Mouse (Mus musculus): ENCODE results near the gene Nphp4. TPM values are rescaled to one million over a fixed set of nuclear protein-coding genes. Genes with fewer than 3 reads are reported as not detected.

Gene Nphp4
- polyA plus RNA-seq, 1 experiment from 2014 or later, result 7.3 TPM

- ATAC-seq (ENCODE audit: low FRiP score), result no peak
- Histone ChIP-seq H3K9me3 (no peaks in the 10 kb centered on the region), H3K9ac (no peak overlapping the region), H3K36me3 (replicated peaks) (no peaks in the 10 kb centered on the region), H3K4me3 (replicated peaks) (no peak overlapping the region), H3K27me3 (no peaks in the 10 kb centered on the region), H3K27ac (no peak overlapping the region), H3K4me2 (no peak overlapping the region), H3K4me1 (peaks cover 13% of the 10 kb centered on the region)
- 86% methylated on average over 12 of the region's 12 CpGs for WGBS
Observed at GRCm38 (mm10) chr4:152454153-152454552, 22.4 kb upstream of the Nphp4 start.

GRCm38 (mm10) chr4:152456609-152457008 is 19.9 kb upstream of the Nphp4 start:
- no peak overlapping the region for H3K27ac ChIP-seq
- 88% methylated on average over 18 of the region's 18 CpGs for WGBS
- H3K9me3 ChIP-seq, result no peaks in the 10 kb centered on the region
- peaks cover 13% of the 10 kb centered on the region for H3K4me1 ChIP-seq
- no peaks in the 10 kb centered on the region for H3K36me3 ChIP-seq (replicated peaks)
- no peaks in the 10 kb centered on the region for H3K27me3 ChIP-seq
- no peak for ATAC-seq (ENCODE audit: low FRiP score)
- no peak overlapping the region for H3K9ac ChIP-seq
- no peak overlapping the region for H3K4me3 ChIP-seq (replicated peaks)
- H3K4me2 ChIP-seq, result no peak overlapping the region

DNA sequence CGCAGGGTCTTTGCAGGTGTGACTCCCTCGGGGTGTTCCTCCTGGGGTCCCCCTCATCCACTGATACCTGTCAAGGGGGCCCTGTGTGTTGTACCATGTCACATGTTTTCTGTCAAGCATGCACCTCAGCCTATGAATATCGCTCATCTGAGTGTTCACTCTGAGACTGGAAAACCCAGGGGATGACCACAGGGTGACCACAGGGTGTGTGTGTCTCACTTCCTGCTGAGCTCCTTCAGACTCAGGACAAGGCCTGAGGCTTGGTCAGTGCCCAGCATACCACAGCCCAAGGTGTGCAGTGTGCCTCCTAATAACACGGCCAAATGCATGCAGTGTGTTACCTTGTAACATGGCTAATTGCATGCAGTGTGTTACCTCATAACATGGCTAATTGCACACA is 18.8 kb upstream of the Nphp4 start:
- Histone ChIP-seq H3K9ac (no peak overlapping the region), H3K9me3 (no peaks in the 10 kb centered on the region), H3K4me2 (no peak overlapping the region), H3K4me3 (replicated peaks) (no peak overlapping the region), H3K27ac (no peak overlapping the region), H3K36me3 (replicated peaks) (no peaks in the 10 kb centered on the region), H3K27me3 (no peaks in the 10 kb centered on the region), H3K4me1 (peaks cover 13% of the 10 kb centered on the region)
- WGBS, result 97% methylated on average over 4 of the region's 4 CpGs
- ATAC-seq (ENCODE audit: low FRiP score), result no peak

DNA sequence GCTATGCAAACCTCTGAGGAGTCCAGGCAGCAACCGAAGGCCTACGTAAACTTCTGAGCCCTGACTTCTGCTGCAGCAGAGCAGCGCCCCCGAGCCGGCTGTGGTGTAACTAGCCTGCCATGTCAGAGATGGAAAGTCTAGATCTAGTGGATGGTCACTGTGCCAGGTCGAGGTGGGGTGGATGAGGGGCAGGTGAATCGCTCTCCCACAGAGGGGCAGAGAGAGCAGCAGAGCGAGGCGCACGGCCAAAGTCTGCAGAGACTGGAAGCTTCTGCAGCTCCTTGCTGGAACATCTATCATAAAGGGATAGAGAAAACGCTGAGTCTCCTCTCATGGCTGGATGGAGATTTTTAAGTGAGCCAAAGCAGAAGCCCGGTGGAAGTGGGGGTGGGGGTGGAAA is 14.0 kb upstream of the Nphp4 start:
- 90% methylated on average over 12 of the region's 12 CpGs for WGBS
- H3K36me3 ChIP-seq (replicated peaks), result no peaks in the 10 kb centered on the region
- no peak overlapping the region for H3K4me2 ChIP-seq
- ATAC-seq (ENCODE audit: low FRiP score), result no peak
- H3K9ac ChIP-seq, result no peak overlapping the region
- no peaks in the 10 kb centered on the region for H3K9me3 ChIP-seq
- H3K4me3 ChIP-seq (replicated peaks), result no peak overlapping the region
- H3K27me3 ChIP-seq, result no peaks in the 10 kb centered on the region
- no peak overlapping the region for H3K27ac ChIP-seq
- peaks cover 20% of the 10 kb centered on the region for H3K4me1 ChIP-seq

GRCm38 (mm10) chr4:152463147-152463546 is 13.4 kb upstream of the Nphp4 start:
- ATAC-seq (ENCODE audit: low FRiP score), result no peak
- no peak overlapping the region for H3K27ac ChIP-seq
- H3K9me3 ChIP-seq, result no peaks in the 10 kb centered on the region
- no peaks in the 10 kb centered on the region for H3K27me3 ChIP-seq
- H3K9ac ChIP-seq, result no peak overlapping the region
- peaks cover 23% of the 10 kb centered on the region for H3K4me1 ChIP-seq
- H3K36me3 ChIP-seq (replicated peaks), result no peaks in the 10 kb centered on the region
- WGBS, result 89% methylated on average over 9 of the region's 9 CpGs
- no peak overlapping the region for H3K4me2 ChIP-seq
- no peak overlapping the region for H3K4me3 ChIP-seq (replicated peaks)

- H3K4me3 ChIP-seq (replicated peaks), result no peak overlapping the region
- 7% methylated on average over 8 of the region's 8 CpGs for WGBS
- no peaks in the 10 kb centered on the region for H3K36me3 ChIP-seq (replicated peaks)
- H3K9me3 ChIP-seq, result no peaks in the 10 kb centered on the region
- peak overlapping the region; percentile 11; the same call in 1 of the 2 replicates for H3K4me2 ChIP-seq
- H3K9ac ChIP-seq, result peak overlapping the region; percentile 0; the same call in 1 of the 2 replicates
- H3K27me3 ChIP-seq, result no peaks in the 10 kb centered on the region
- H3K27ac ChIP-seq, result peak overlapping the region; percentile 75
- peaks cover 23% of the 10 kb centered on the region for H3K4me1 ChIP-seq
- peak; percentile 72; the same call in 1 of the 2 replicates for ATAC-seq (ENCODE audit: low FRiP score)
Observed at GRCm38 (mm10) chr4:152465116-152465515, 11.4 kb upstream of the Nphp4 start.

DNA sequence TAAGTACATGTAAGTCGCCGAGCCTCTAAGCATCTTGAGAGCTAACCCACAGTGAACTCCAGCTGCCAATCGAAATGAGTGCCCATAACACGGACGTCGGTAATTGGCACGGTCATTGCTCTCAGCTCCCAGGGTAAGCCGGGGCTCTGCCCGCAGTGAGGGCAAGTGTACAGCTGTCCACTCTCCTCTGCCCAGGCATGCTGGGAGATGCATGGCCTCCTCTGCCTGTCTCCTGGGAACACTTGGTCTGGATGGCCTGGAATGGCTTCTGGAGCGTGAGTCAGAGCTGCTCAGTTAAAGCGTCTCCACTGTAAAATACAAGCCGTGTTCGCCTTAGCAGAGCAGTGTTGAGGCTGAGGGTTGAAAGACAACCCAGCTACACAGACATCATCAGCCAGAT is 9.9 kb upstream of the Nphp4 start:
- 89% methylated on average over 13 of the region's 13 CpGs for WGBS
- Histone ChIP-seq H3K4me2 (no peak overlapping the region), H3K9me3 (0 out of 2 replicates have a peak, but pooled peaks cover under 1% of the 10 kb centered on the region), H3K27ac (no peak overlapping the region), H3K27me3 (no peaks in the 10 kb centered on the region), H3K36me3 (replicated peaks) (no peaks in the 10 kb centered on the region), H3K4me3 (replicated peaks) (no peak overlapping the region), H3K9ac (no peak overlapping the region), H3K4me1 (peaks cover 23% of the 10 kb centered on the region)
- ATAC-seq (ENCODE audit: low FRiP score), result no peak

DNA sequence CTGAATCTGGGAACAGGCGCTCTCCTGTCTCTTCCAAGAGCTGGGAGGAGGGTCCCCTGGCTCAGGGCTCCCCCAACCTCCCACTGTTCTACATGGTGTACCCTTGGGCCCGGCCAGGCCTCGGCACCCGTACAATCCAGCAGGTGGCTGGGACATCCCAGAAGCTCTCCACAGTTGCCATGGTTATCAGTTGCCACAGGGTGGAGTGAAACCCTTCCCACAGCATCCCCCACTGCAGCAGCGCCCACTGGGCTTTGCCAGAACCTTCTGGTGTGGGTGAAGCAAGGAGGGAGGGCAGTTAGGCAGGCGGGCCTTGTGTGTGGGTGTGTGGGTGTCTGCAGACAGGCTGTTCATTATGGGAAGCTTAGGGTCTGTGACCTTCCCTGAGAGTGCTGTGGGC is 8.6 kb upstream of the Nphp4 start:
- no peak overlapping the region for H3K4me3 ChIP-seq (replicated peaks)
- H3K27ac ChIP-seq, result no peak overlapping the region
- H3K27me3 ChIP-seq, result no peaks in the 10 kb centered on the region
- H3K9ac ChIP-seq, result no peak overlapping the region
- no peak for ATAC-seq (ENCODE audit: low FRiP score)
- H3K9me3 ChIP-seq, result peaks cover 13% of the 10 kb centered on the region
- H3K36me3 ChIP-seq (replicated peaks), result peaks cover 10% of the 10 kb centered on the region
- no peak overlapping the region for H3K4me2 ChIP-seq
- 97% methylated on average over 6 of the region's 6 CpGs for WGBS
- H3K4me1 ChIP-seq, result peaks cover 23% of the 10 kb centered on the region

GRCm38 (mm10) chr4:152475941-152476340 is 565 bp upstream of the Nphp4 start:
- peak overlapping the region; percentile 92 for H3K4me2 ChIP-seq
- peaks cover 13% of the 10 kb centered on the region for H3K9me3 ChIP-seq
- H3K4me1 ChIP-seq, result peaks cover 24% of the 10 kb centered on the region
- peaks cover 11% of the 10 kb centered on the region for H3K36me3 ChIP-seq (replicated peaks)
- H3K4me3 ChIP-seq (replicated peaks), result no peak overlapping the region; the same call in 1 of the 2 replicates
- H3K27me3 ChIP-seq, result peaks cover 22% of the 10 kb centered on the region
- no peak overlapping the region for H3K9ac ChIP-seq
- WGBS, result 83% methylated on average over 7 of the region's 7 CpGs
- no peak for ATAC-seq (ENCODE audit: low FRiP score)
- H3K27ac ChIP-seq, result no peak overlapping the region

- Histone ChIP-seq H3K36me3 (replicated peaks) (peaks cover 8% of the 10 kb centered on the region), H3K27me3 (peaks cover 22% of the 10 kb centered on the region), H3K27ac (no peak overlapping the region), H3K9me3 (peaks cover 7% of the 10 kb centered on the region), H3K4me3 (replicated peaks) (peak overlapping the region; percentile 59), H3K4me1 (peaks cover 24% of the 10 kb centered on the region), H3K4me2 (peak overlapping the region; percentile 92), H3K9ac (peak overlapping the region; percentile 79)
- ATAC-seq (ENCODE audit: low FRiP score), result no peak; the same call in 1 of the 2 replicates
- 1% methylated on average over 21 of the region's 21 CpGs for WGBS
Observed at GRCm38 (mm10) chr4:152477106-152477465, 580 bp downstream of the Nphp4 start.

GRCm38 (mm10) chr4:152477466-152478223 is 1.1 kb downstream of the Nphp4 start, which contains the start of gene Kcnab2:
Kcnab2 (minus strand) TSS chr4:152477871.
- Histone ChIP-seq H3K9ac (peak within 1 kb of the TSS; percentile 79), H3K36me3 (replicated peaks) (peaks cover 4% of the 10 kb centered on the region), H3K27ac (peak within 1 kb of the TSS; percentile 82), H3K9me3 (peaks cover 3% of the 10 kb centered on the region), H3K4me3 (replicated peaks) (peak within 1 kb of the TSS; percentile 59), H3K4me1 (peaks cover 24% of the 10 kb centered on the region), H3K27me3 (peaks cover 22% of the 10 kb centered on the region), H3K4me2 (peak within 1 kb of the TSS; percentile 92)
- under 1% methylated on average over 63 of the region's 63 CpGs for WGBS
- peak; percentile 98 for ATAC-seq (ENCODE audit: low FRiP score)

- 1% methylated on average over 13 of the region's 13 CpGs for WGBS
- ATAC-seq (ENCODE audit: low FRiP score), result peak; percentile 34; the same call in 1 of the 2 replicates
- peaks cover 24% of the 10 kb centered on the region for H3K4me1 ChIP-seq
Observed at GRCm38 (mm10) chr4:152478224-152478567, 1.7 kb downstream of the Nphp4 start.

GRCm38 (mm10) chr4:152480426-152480825 is 3.9 kb downstream of the Nphp4 start:
- Histone ChIP-seq H3K36me3 (replicated peaks) (peaks cover 7% of the 10 kb centered on the region), H3K27ac (no peak overlapping the region), H3K9ac (no peak overlapping the region), H3K4me2 (no peak overlapping the region), H3K4me1 (peaks cover 24% of the 10 kb centered on the region), H3K9me3 (no peaks in the 10 kb centered on the region), H3K27me3 (peaks cover 14% of the 10 kb centered on the region), H3K4me3 (replicated peaks) (no peak overlapping the region)
- 55% methylated on average over 8 of the region's 8 CpGs for WGBS
- no peak for ATAC-seq (ENCODE audit: low FRiP score)

More at GRCm38 (mm10) chr4:152478224-152478567, 1.7 kb downstream of the Nphp4 start:
- peaks cover 22% of the 10 kb centered on the region for H3K27me3 ChIP-seq
- peak overlapping the region; percentile 59 for H3K4me3 ChIP-seq (replicated peaks)
- H3K9ac ChIP-seq, result peak overlapping the region; percentile 79
- peak overlapping the region; percentile 92 for H3K4me2 ChIP-seq
- no peaks in the 10 kb centered on the region for H3K9me3 ChIP-seq
- H3K27ac ChIP-seq, result peak overlapping the region; percentile 82
- no peaks in the 10 kb centered on the region; the same call in 1 of the 2 replicates for H3K36me3 ChIP-seq (replicated peaks)
